Mouse (Mus musculus) embryonic facial prominence, embryonic 13.5 days (tissue): ENCODE results near the gene Zfp12. TPM values are rescaled to one million over a fixed set of nuclear protein-coding genes. Genes with fewer than 3 reads are reported as not detected.
A peak's percentile ranks its signal among the peaks of the same experiment; 100 is the strongest.

ENCODE experiments used
- ATAC-seq: fragments of 200-750 bp; cut with Nextera tagmentation; 2 replicates; pipeline ENCODE4 v1.8.0; 2017; ENCODE audit warnings: low read depth; ENCODE audit not compliant: insufficient number of reproducible peaks, insufficient read depth, low FRiP score, low TSS enrichment
- H3K27ac ChIP-seq: fragments of 300-500 bp; sonication (generic); 2 replicates; pipeline ENCODE4 v1.5.1; 2015; ENCODE audit warnings: moderate library complexity, mild to moderate bottlenecking, inconsistent platforms
- H3K27me3 ChIP-seq: fragments of 300-500 bp; sonication (generic); 2 replicates; pipeline ENCODE4 v1.6.1; 2015; ENCODE audit warnings: mild to moderate bottlenecking, inconsistent platforms
- H3K36me3 ChIP-seq: fragments of 300-500 bp; sonication (generic); 2 replicates; pipeline ENCODE4 v1.6.1; 2015; ENCODE audit warnings: mild to moderate bottlenecking, inconsistent platforms
- H3K4me1 ChIP-seq: fragments of 300-500 bp; sonication (generic); 2 replicates; pipeline ENCODE4 v1.6.1; 2015; ENCODE audit warnings: inconsistent platforms
- H3K4me2 ChIP-seq: fragments of 300-500 bp; sonication (generic); 2 replicates; pipeline ENCODE4 v1.6.1; 2015; ENCODE audit warnings: moderate library complexity, mild to moderate bottlenecking, inconsistent platforms
- H3K4me3 ChIP-seq: fragments of 300-500 bp; sonication (generic); 2 replicates; pipeline ENCODE4 v1.5.1; 2015; ENCODE audit warnings: mild to moderate bottlenecking, inconsistent platforms
- H3K9ac ChIP-seq: fragments of 300-500 bp; sonication (generic); 2 replicates; pipeline ENCODE4 v1.6.1; 2015; ENCODE audit warnings: mild to moderate bottlenecking, inconsistent platforms
- H3K9me3 ChIP-seq: fragments of 300-500 bp; sonication (generic); 2 replicates; pipeline ENCODE4 v1.6.1; 2016; ENCODE audit warnings: inconsistent platforms
- WGBS: fragments of 180-500 bp; shearing (Covaris S2); methylation state at CpG from one replicate; pipeline ENCODE4 v1.1.7; 2015; ENCODE audit warnings: mixed read lengths; 5-methylcytosine and 5-hydroxymethylcytosine counted together
- polyA plus RNA-seq: library from polyadenylated mRNA; unstranded; fragments of >200 nt; fragmentation: Nextera tagmentation; extraction: Ambion mirVana; gene quantifications from 2 replicates; pipeline ENCODE4 v1.2.1, GENCODE M21; 2015

Gene Zfp12
- polyA plus RNA-seq, 1 experiment from 2014 or later, result 23.0 TPM

GRCm38 (mm10) chr5:143244926-143245325, 10.0 kb downstream of the Zfp12 start:
- H3K27me3 ChIP-seq, result no peaks in the 10 kb centered on the region
- H3K9ac ChIP-seq, result no peak overlapping the region
- H3K4me2 ChIP-seq, result no peak overlapping the region
- H3K27ac ChIP-seq, result no peak overlapping the region
- H3K9me3 ChIP-seq, result no peaks in the 10 kb centered on the region
- H3K36me3 ChIP-seq, result peaks cover 94% of the 10 kb centered on the region
- no peak overlapping the region for H3K4me3 ChIP-seq
- 97% methylated on average over 26 of the region's 26 CpGs for WGBS
- ATAC-seq, result no peak
- H3K4me1 ChIP-seq, result no peaks in the 10 kb centered on the region

GRCm38 (mm10) chr5:143252039-143252438, 17.1 kb downstream of the Zfp12 start:
- Histone ChIP-seq H3K9ac (no peak overlapping the region), H3K4me1 (peaks cover 23% of the 10 kb centered on the region), H3K27me3 (peaks cover 64% of the 10 kb centered on the region), H3K9me3 (no peaks in the 10 kb centered on the region), H3K36me3 (peaks cover 73% of the 10 kb centered on the region), H3K4me2 (no peak overlapping the region), H3K27ac (no peak overlapping the region), H3K4me3 (no peak overlapping the region)
- no peak for ATAC-seq
- WGBS, result 44% methylated on average over 6 of the region's 6 CpGs

GRCm38 (mm10) chr5:143252791-143253185, 17.8 kb downstream of the Zfp12 start:
- peak overlapping the region; percentile 81 for H3K4me2 ChIP-seq
- ATAC-seq, result no peak

GRCm38 (mm10) chr5:143253186-143253880, 18.4 kb downstream of the Zfp12 start:
- Histone ChIP-seq H3K4me3 (peak overlapping the region; percentile 48), H3K27me3 (peaks cover 77% of the 10 kb centered on the region), H3K9ac (peak overlapping the region; percentile 68), H3K36me3 (peaks cover 73% of the 10 kb centered on the region), H3K27ac (no peak overlapping the region), H3K4me2 (peak overlapping the region; percentile 81), H3K4me1 (peaks cover 23% of the 10 kb centered on the region), H3K9me3 (no peaks in the 10 kb centered on the region)
- WGBS, result 3% methylated on average over 103 of the region's 103 CpGs
- peak; percentile 15; the same call in 1 of the 2 replicates for ATAC-seq

More at GRCm38 (mm10) chr5:143252791-143253185, 17.8 kb downstream of the Zfp12 start:
- peaks cover 71% of the 10 kb centered on the region for H3K27me3 ChIP-seq
- H3K4me3 ChIP-seq, result peak overlapping the region; percentile 48
- no peaks in the 10 kb centered on the region for H3K9me3 ChIP-seq
- peaks cover 73% of the 10 kb centered on the region for H3K36me3 ChIP-seq
- peaks cover 23% of the 10 kb centered on the region for H3K4me1 ChIP-seq
- H3K27ac ChIP-seq, result no peak overlapping the region
- H3K9ac ChIP-seq, result no peak overlapping the region
- 25% methylated on average over 18 of the region's 18 CpGs for WGBS

GRCm38 (mm10) chr5:143253881-143254486, 19.0 kb downstream of the Zfp12 start:
- 3% methylated on average over 81 of the region's 81 CpGs for WGBS
- peak overlapping the region; percentile 81 for H3K4me2 ChIP-seq
- H3K27ac ChIP-seq, result no peak overlapping the region
- peak overlapping the region; percentile 68 for H3K9ac ChIP-seq
- peaks cover 77% of the 10 kb centered on the region for H3K36me3 ChIP-seq
- peaks cover 81% of the 10 kb centered on the region for H3K27me3 ChIP-seq
- peaks cover 23% of the 10 kb centered on the region for H3K4me1 ChIP-seq
- H3K9me3 ChIP-seq, result no peaks in the 10 kb centered on the region
- no peak for ATAC-seq
- peak overlapping the region; percentile 48 for H3K4me3 ChIP-seq

GRCm38 (mm10) chr5:143254487-143255130, 19.6 kb downstream of the Zfp12 start:
- ATAC-seq, result no peak

GRCm38 (mm10) chr5:143255131-143255519, 20.2 kb downstream of the Zfp12 start:
- 23% methylated on average over 24 of the region's 24 CpGs for WGBS
- peak overlapping the region; percentile 48; the same call in 1 of the 2 replicates for H3K4me3 ChIP-seq
- no peak for ATAC-seq
- H3K4me1 ChIP-seq, result peaks cover 23% of the 10 kb centered on the region
- H3K9me3 ChIP-seq, result no peaks in the 10 kb centered on the region
- no peak overlapping the region for H3K9ac ChIP-seq
- 0 out of 2 replicates have a peak overlapping the region, but pooled peaks have one; percentile 81 for H3K4me2 ChIP-seq
- peaks cover 82% of the 10 kb centered on the region for H3K27me3 ChIP-seq
- H3K36me3 ChIP-seq, result peaks cover 77% of the 10 kb centered on the region
- no peak overlapping the region for H3K27ac ChIP-seq

More at GRCm38 (mm10) chr5:143254487-143255130, 19.6 kb downstream of the Zfp12 start:
- Histone ChIP-seq H3K9me3 (no peaks in the 10 kb centered on the region), H3K4me2 (peak overlapping the region; percentile 81), H3K4me1 (peaks cover 23% of the 10 kb centered on the region), H3K27me3 (peaks cover 82% of the 10 kb centered on the region), H3K4me3 (peak overlapping the region; percentile 48), H3K9ac (0 out of 2 replicates have a peak overlapping the region, but pooled peaks have one; percentile 68), H3K36me3 (peaks cover 77% of the 10 kb centered on the region), H3K27ac (no peak overlapping the region)
- whole genome bisulfite sequencing, result 12% methylated on average over 66 of the region's 66 CpGs

- Histone ChIP-seq H3K9ac (no peak overlapping the region), H3K4me3 (no peak overlapping the region), H3K27ac (no peak overlapping the region), H3K36me3 (peaks cover 82% of the 10 kb centered on the region), H3K27me3 (peaks cover 81% of the 10 kb centered on the region), H3K9me3 (no peaks in the 10 kb centered on the region), H3K4me2 (no peak overlapping the region), H3K4me1 (peaks cover 23% of the 10 kb centered on the region)
- ATAC-seq, result no peak
- 82% methylated on average over 5 of the region's 5 CpGs for WGBS
Measured at GRCm38 (mm10) chr5:143255802-143256201, 20.8 kb downstream of the Zfp12 start.

- H3K36me3 ChIP-seq, result peaks cover 82% of the 10 kb centered on the region
- 94% methylated on average over 8 of the region's 8 CpGs for WGBS
- H3K27ac ChIP-seq, result no peak overlapping the region
- peaks cover 22% of the 10 kb centered on the region for H3K27me3 ChIP-seq
- no peaks in the 10 kb centered on the region for H3K4me1 ChIP-seq
- H3K9me3 ChIP-seq, result no peaks in the 10 kb centered on the region
- no peak overlapping the region for H3K4me2 ChIP-seq
- no peak overlapping the region for H3K4me3 ChIP-seq
- no peak overlapping the region for H3K9ac ChIP-seq
- no peak for ATAC-seq
Measured at GRCm38 (mm10) chr5:143261636-143262035, 26.7 kb downstream of the Zfp12 start.

GRCm38 (mm10) chr5:143264689-143265088, 29.7 kb downstream of the Zfp12 start:
- Histone ChIP-seq H3K9ac (no peak overlapping the region), H3K4me1 (peaks cover 11% of the 10 kb centered on the region), H3K36me3 (peaks cover 53% of the 10 kb centered on the region), H3K4me2 (no peak overlapping the region), H3K27ac (no peak overlapping the region), H3K27me3 (no peaks in the 10 kb centered on the region), H3K4me3 (no peak overlapping the region), H3K9me3 (no peaks in the 10 kb centered on the region)
- WGBS, result 93% methylated on average over 10 of the region's 10 CpGs
- ATAC-seq, result no peak

GRCm38 (mm10) chr5:143265409-143265808, 30.4 kb downstream of the Zfp12 start:
- H3K9ac ChIP-seq, result no peak overlapping the region
- no peak overlapping the region for H3K4me2 ChIP-seq
- ATAC-seq, result no peak
- WGBS, result 50% methylated on average over 1 of the region's 1 CpGs
- no peak overlapping the region for H3K4me3 ChIP-seq
- H3K27me3 ChIP-seq, result no peaks in the 10 kb centered on the region
- no peaks in the 10 kb centered on the region for H3K9me3 ChIP-seq
- H3K4me1 ChIP-seq, result peaks cover 15% of the 10 kb centered on the region
- no peak overlapping the region for H3K27ac ChIP-seq
- peaks cover 47% of the 10 kb centered on the region for H3K36me3 ChIP-seq
